Mouse (Mus musculus): ENCODE measurements around the gene Fhl5. TPM values are rescaled to one million over a fixed set of nuclear protein-coding genes. Genes with fewer than 3 reads are reported as not detected.
"Not testable (repeated sequence)": the region's sequence is repeated elsewhere in the genome, so short reads cannot be mapped to it uniquely, and the experiment has no call there.

Fhl5 gene
- total RNA-seq (2014; rRNA removed) (0.13 TPM in 1 of 2 replicates, not detected in the other), polyA plus RNA-seq (2012; rRNA removed) (not detected in 2 replicates)

DNA sequence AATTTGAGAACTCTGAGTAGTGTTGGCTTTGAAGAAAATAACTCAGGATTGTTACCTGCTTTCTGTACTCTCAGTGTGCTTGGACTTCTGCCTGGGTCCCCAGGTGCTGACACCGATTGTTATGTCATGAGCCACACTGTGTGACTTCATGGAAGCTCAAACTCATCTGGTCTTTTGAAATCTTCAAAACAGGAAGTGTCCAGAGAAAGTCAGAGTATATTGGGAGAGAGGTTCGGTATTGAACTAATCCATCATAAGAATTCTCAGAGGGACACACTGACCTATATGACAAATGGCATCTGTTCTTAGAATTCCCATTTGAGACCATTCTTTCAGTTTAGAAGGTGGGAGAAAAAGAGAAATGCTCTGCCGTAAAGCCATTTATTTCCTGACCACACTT is at the start of gene Fhl5:
TSS of gene Fhl5 (minus strand) at position 101 of the 400 bp plus-strand sequence.
- TF ChIP-seq CTCF (IDR thresholded peaks at IDR 0.05; ENCODE audit: low read depth, low read length) (no peak), POLR2A (IDR thresholded peaks at IDR 0.05; ENCODE audit: extremely low read depth, insufficient read depth, low read length) (no peak)
- Histone ChIP-seq H3K4me1 (ENCODE audit: control insufficient read depth, insufficient read depth, low read length) (no peaks in the 10 kb centered on the region), H3K4me3 (ENCODE audit: insufficient read depth, low read depth, low read length) (no peak within 1 kb of the TSS), H3K27ac (replicated peaks; ENCODE audit: insufficient read depth, low read depth, low read length) (no peak within 1 kb of the TSS), H3K27me3 (ENCODE audit: control insufficient read depth, insufficient read depth, low read length) (no peaks in the 10 kb centered on the region), H3K36me3 (ENCODE audit: control insufficient read depth, insufficient read depth, low read length) (peaks cover 6% of the 10 kb centered on the region), H3K9ac (ENCODE audit: low read depth, low read length) (no peak within 1 kb of the TSS), H3K79me2 (ENCODE audit: control insufficient read depth, insufficient read depth, low read length) (no peaks in the 10 kb centered on the region)
- DNase-seq (ENCODE audit: extremely low read depth, low read depth, low spot score) = no peak
- WGBS = 93% methylated on average over 3 of the region's 3 CpGs

DNA sequence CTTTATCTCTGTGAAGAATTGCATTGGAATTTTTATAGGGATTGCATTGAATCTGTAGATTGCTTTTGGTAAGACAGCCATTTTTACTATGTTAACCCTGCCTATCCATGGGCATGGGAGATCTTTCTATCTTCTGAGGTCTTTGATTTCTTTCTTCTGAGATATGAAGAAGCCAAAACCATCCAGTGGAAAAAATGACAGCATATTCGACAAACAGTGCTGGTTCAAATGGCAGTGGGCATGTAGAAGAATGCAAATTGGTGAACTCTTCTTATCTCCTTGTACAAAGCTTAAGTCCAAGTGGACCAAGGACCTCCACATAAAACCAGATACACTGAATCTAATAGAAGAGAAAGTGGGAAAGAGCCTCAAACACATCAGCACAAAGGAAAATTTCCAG is 42.3 kb upstream of the Fhl5 start:
- H3K27ac ChIP-seq (replicated peaks; ENCODE audit: insufficient read depth, low read depth, low read length); H3K36me3 ChIP-seq (ENCODE audit: control insufficient read depth, insufficient read depth, low read length); H3K9ac ChIP-seq (ENCODE audit: low read depth, low read length); H3K4me3 ChIP-seq (ENCODE audit: insufficient read depth, low read depth, low read length); H3K4me1 ChIP-seq (ENCODE audit: control insufficient read depth, insufficient read depth, low read length); H3K79me2 ChIP-seq (ENCODE audit: control insufficient read depth, insufficient read depth, low read length); DNase-seq (ENCODE audit: extremely low read depth, low read depth, low spot score); H3K27me3 ChIP-seq (ENCODE audit: control insufficient read depth, insufficient read depth, low read length): not testable (repeated sequence)
- WGBS = 85% methylated on average over 1 of the region's 1 CpGs

DNA sequence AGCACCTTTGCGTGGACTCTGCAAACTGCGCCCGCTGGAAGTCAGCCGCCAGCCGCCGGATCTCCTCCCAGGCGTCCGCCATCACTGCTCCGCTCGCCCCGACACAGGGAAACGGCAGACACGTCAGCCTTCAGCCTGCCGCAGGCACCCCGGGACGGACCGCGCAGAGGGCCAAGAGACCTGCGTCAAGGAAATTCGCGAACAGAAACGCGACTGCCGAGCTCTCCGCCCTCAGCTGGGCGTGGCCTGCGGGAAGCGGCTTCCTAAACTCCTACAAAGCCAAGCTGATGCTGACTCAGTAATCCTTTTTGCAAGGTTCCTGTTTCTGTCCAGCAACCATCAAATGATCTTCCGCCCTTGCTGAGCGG is 39.0 kb upstream of the Fhl5 start, which contains the start of gene Ufl1:
TSS of gene Ufl1 (minus strand) at position 151 of the 368 bp plus-strand sequence.
- peak within 1 kb of the TSS; percentile 91 for H3K27ac ChIP-seq (replicated peaks; ENCODE audit: insufficient read depth, low read depth, low read length)
- peak; percentile 91 for DNase-seq (ENCODE audit: extremely low read depth, low read depth, low spot score)
- peak within 1 kb of the TSS; percentile 95 for H3K9ac ChIP-seq (ENCODE audit: low read depth, low read length)
- peaks cover 4% of the 10 kb centered on the region; the same call in 1 of the 2 replicates for H3K4me1 ChIP-seq (ENCODE audit: control insufficient read depth, insufficient read depth, low read length)
- peaks cover 19% of the 10 kb centered on the region for H3K36me3 ChIP-seq (ENCODE audit: control insufficient read depth, insufficient read depth, low read length)
- H3K79me2 ChIP-seq (ENCODE audit: control insufficient read depth, insufficient read depth, low read length) = no peaks in the 10 kb centered on the region
- WGBS = under 1% methylated on average over 30 of the region's 30 CpGs
- peak within 1 kb of the TSS; percentile 92 for H3K4me3 ChIP-seq (ENCODE audit: insufficient read depth, low read depth, low read length)
- H3K27me3 ChIP-seq (ENCODE audit: control insufficient read depth, insufficient read depth, low read length) = no peaks in the 10 kb centered on the region
- no peak for TF ChIP-seq CTCF (IDR thresholded peaks at IDR 0.05; ENCODE audit: low read depth, low read length)
- TF ChIP-seq POLR2A (IDR thresholded peaks at IDR 0.05; ENCODE audit: extremely low read depth, insufficient read depth, low read length) = peak; percentile 89

DNA sequence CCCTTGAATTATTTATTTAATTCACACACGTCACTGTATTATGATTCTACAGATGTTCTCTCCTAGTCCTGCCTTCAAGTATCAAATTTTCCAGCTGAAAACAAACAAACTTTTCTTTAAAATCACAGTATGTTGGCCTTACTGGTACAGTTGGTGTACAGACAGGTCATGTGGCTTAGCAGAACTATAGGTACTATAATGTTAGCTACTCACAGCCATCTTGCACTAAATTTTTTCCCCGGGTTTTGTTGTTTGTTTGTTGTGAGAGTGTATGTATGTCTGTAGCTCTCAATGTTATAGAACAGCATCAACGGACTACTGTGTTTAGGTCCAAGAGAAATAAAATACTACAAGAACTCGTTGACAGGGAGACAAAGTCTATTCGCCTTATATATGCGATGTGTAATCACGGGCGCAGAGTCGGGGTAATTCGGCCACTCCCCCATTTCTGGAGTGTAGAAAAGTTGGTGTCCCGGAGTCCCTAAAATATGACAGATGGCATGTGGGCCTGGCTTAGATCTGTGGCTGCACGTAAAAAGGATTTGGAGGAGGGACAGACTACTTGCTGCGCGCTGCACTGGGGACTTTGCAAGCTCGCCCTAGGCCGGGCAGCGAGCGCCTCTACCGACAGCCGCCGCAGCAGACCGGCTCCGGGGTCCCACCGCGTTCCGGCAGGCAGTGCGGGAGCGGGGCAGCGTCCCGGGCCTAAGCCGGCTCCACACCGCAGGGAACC is 38.4 kb upstream of the Fhl5 start:
- peak; percentile 70 for DNase-seq (ENCODE audit: extremely low read depth, low read depth, low spot score)
- 1% methylated on average over 32 of the region's 32 CpGs for WGBS
- H3K36me3 ChIP-seq (ENCODE audit: control insufficient read depth, insufficient read depth, low read length) = peaks cover 20% of the 10 kb centered on the region
- H3K9ac ChIP-seq (ENCODE audit: low read depth, low read length) = peak overlapping the region; percentile 95
- H3K4me1 ChIP-seq (ENCODE audit: control insufficient read depth, insufficient read depth, low read length) = peaks cover 4% of the 10 kb centered on the region; the same call in 1 of the 2 replicates
- no peaks in the 10 kb centered on the region for H3K27me3 ChIP-seq (ENCODE audit: control insufficient read depth, insufficient read depth, low read length)
- H3K27ac ChIP-seq (replicated peaks; ENCODE audit: insufficient read depth, low read depth, low read length) = peak overlapping the region; percentile 91
- H3K79me2 ChIP-seq (ENCODE audit: control insufficient read depth, insufficient read depth, low read length) = no peaks in the 10 kb centered on the region
- no peak for TF ChIP-seq POLR2A (IDR thresholded peaks at IDR 0.05; ENCODE audit: extremely low read depth, insufficient read depth, low read length)
- TF ChIP-seq CTCF (IDR thresholded peaks at IDR 0.05; ENCODE audit: low read depth, low read length) = peak; percentile 16; the same call in 1 of the 2 replicates
- H3K4me3 ChIP-seq (ENCODE audit: insufficient read depth, low read depth, low read length) = peak overlapping the region; percentile 92

DNA sequence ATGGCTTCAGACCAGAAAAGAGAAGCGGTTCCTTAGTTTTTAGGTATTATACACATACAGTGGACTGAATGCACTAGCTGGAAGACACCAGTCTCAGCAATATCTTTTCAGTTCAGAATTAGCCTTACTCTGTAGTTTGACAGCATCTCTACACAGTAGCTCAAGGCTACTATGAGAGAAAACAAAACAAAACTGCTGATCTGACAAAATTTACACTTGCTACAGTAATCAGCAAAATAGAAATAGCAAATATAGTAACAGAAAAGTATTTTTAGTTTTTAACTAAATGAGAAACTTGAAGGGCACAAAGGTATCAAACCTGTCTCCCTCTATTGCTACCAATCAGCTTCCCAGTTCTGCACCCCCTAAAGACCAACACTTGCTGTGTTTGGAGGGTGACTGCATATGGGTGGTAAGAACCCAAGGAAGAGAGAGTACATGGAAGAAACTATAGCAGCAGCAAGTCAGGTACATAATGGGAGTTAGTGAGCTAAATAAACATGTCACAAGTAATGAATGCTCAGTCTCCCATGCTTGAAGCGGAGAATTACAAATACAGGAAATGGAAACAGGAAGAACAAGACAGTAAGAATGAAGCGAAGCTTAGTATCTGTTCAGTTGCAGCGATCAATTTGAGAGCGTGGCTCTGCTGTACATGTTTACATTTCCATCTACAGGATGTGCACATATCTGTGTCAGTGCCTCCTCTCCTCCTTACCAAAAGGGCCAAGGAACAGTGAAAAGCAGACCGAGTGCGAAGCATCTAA is 30.4 kb upstream of the Fhl5 start:
- TF ChIP-seq CTCF (IDR thresholded peaks at IDR 0.05; ENCODE audit: low read depth, low read length) (no peak), POLR2A (IDR thresholded peaks at IDR 0.05; ENCODE audit: extremely low read depth, insufficient read depth, low read length) (no peak)
- H3K27ac ChIP-seq (replicated peaks; ENCODE audit: insufficient read depth, low read depth, low read length) = no peak overlapping the region

More for the DNA sequence above, 30.4 kb upstream of the Fhl5 start:
- H3K79me2 ChIP-seq (ENCODE audit: control insufficient read depth, insufficient read depth, low read length) = no peaks in the 10 kb centered on the region
- no peak for DNase-seq (ENCODE audit: extremely low read depth, low read depth, low spot score)
- 74% methylated on average over 7 of the region's 7 CpGs for WGBS
- no peaks in the 10 kb centered on the region for H3K27me3 ChIP-seq (ENCODE audit: control insufficient read depth, insufficient read depth, low read length)
- peaks cover 71% of the 10 kb centered on the region for H3K36me3 ChIP-seq (ENCODE audit: control insufficient read depth, insufficient read depth, low read length)
- H3K4me3 ChIP-seq (ENCODE audit: insufficient read depth, low read depth, low read length) = no peak overlapping the region
- peaks cover 2% of the 10 kb centered on the region; the same call in 1 of the 2 replicates for H3K4me1 ChIP-seq (ENCODE audit: control insufficient read depth, insufficient read depth, low read length)
- no peak overlapping the region for H3K9ac ChIP-seq (ENCODE audit: low read depth, low read length)
